Mouse (Mus musculus) embryonic stem cell, embryonic (primary cell): Measurements from ENCODE around the gene Ccer2.

Source experiments
- CTCF ChIA-PET, 4 experiments: fragments of 300-600 bp in 2 of 4; fragments of 350-600 bp in 2 of 4; sonication (Branson Sonifier 250); formaldehyde crosslinking; loops; one replicate each; lab custom pipeline; 2022; ENCODE audit warnings: inconsistent platforms in 2 of 4; lab: Charles Lee
- POLR2A ChIA-PET, 4 experiments: fragments of 300-600 bp in 2 of 4; fragments of 350-600 bp in 2 of 4; sonication (Branson Sonifier 250); formaldehyde crosslinking; loops; one replicate each; lab custom pipeline; 2022; ENCODE audit warnings: antibody characterized with exemption in 4 of 4, inconsistent platforms in 1 of 4; lab: Charles Lee

Ccer2 gene

DNA sequence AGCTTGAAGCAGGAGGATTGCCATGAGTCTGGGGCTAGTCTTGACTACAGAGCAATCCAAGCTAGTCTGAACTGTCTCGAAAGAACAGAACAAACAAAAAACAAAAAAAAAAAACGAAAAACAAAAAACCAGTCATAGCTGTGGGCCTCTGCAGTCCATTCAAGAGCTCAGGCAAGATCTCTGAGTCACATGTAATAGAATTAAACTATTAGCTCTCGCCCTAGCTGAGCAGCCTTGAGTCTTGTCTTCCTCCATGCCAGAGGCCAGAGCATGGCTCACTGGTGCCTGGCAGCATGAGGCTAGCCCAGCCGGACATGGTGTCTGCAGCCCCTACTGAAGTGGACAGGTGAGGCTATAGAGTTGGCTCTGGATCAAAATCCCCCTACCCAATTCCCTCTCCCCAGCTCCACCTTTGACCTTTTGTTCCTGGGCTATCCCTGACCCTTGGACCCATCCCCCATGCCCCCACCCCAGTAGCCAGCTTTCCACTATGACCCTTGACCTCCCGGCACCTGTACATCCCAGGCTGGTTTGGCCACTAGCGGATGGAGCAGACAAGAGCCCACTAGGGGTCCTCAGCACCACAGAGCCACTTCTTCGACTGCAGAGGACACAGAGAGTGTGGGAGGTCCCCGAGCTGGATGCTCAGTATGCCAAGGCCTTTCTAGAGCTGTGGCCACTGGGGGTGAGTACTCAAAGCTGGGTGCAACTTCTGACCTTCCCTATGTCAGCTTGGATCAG lies 34.3 kb downstream of the Ccer2 start:
- POLR2A ChIA-PET, result interaction anchor here (0.6 to 5.8 kb wide), 26 partner anchors 8 to 348 kb away, joined by 3 to 57 read pairs (median 4); partner anchors contain the start of genes Sirt2 (in 3 of the 4) and Hnrnpl (in 1 of the 4)
- CTCF ChIA-PET, result interaction anchor here (0.5 to 4.7 kb wide), 26 partner anchors 9 to 737 kb away, joined by 3 to 36 read pairs (median 4); partner anchors contain the start of genes Mrps12 (in 1 of the 4), Sars2 (in 1 of the 4) and Sirt2 (in 1 of the 4)

DNA sequence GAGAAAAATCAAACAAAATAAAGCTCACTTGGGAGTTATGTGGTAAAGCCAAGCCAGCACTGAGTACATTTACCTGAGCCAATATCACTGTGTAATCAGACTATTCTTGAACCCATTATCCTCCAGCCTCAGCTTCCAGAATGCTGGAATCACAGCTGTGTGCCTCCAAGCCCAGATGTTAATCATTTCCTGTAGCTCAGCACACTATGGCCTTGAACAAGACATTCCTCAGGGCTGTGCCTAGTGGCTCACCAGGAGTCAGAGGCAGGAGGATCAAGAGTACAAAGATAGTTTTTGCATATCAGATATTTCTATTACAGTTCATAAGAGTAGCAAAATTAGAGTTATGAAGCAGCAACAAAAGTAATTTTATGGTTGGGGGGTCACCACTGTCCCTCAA lies 35.7 kb downstream of the Ccer2 start:
- ChIA-PET POLR2A (interaction anchor here in 3 of 4 experiments (0.6 to 5.8 kb wide), 28 partner anchors 8 to 261 kb away, joined by 3 to 57 read pairs (median 4); partner anchors contain the start of genes Eif3k (in 1 of the 3), Hnrnpl (in 1 of the 3), Map4k1 (in 1 of the 3) and Mrps12 (in 1 of the 3)), CTCF (interaction anchor here (0.6 to 4.7 kb wide), 20 partner anchors 9 to 492 kb away, joined by 3 to 36 read pairs (median 4); partner anchors contain the start of genes Gmfg (in 1 of the 4), Mrps12 (in 1 of the 4), Sars2 (in 1 of the 4) and Sirt2 (in 1 of the 4))

DNA sequence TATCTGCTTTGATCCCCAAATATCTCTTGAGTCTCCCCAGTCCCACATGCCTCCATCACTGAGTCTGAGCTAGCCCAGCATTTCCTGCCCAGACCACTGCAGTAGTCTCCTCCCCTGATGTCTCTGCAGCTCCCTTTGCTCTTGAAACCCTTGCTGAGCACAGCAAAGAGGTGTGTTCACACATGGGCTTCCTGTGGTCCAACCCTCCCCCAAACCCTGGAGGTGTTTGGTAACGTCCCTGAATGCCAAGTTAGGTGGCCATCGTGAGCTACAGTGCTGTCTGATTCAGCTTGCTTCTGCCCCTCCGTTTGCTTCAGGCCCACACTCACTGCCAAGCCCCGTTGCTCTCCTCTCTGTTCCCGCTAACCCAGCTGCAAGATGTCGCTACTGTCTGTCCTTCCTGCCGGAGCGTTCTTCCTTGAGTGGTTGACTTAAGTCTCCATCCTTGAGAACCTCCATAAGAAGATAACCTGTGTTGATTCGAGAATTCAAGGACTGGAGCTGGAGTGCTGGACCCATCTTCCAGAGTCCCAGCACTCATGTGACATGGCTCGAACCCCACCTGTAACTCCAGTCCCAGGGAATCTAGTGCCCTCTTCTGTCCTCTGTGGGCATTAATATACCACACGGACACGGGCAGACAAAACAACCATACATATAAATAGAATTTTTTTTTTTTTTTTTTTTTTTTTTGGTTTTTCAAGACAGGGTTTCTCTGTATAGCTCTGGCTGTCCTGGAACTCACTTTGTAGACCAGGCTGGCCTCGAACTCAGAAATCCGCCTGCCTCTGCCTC lies 36.6 kb downstream of the Ccer2 start:
- POLR2A ChIA-PET, result interaction anchor here in 3 of 4 experiments (0.5 to 5.8 kb wide), 40 partner anchors 9 to 190 kb away, joined by 3 to 57 read pairs (median 4); partner anchors contain the start of genes Hnrnpl (in 2 of the 3), Eif3k (in 1 of the 3), Map4k1 (in 1 of the 3) and Mrps12 (in 1 of the 3)
- CTCF ChIA-PET, result interaction anchor here (0.5 to 4.7 kb wide), 24 partner anchors 7 to 518 kb away, joined by 3 to 36 read pairs (median 4); partner anchors contain the start of genes Gmfg (in 1 of the 4), Mrps12 (in 1 of the 4), Sars2 (in 1 of the 4) and Sirt2 (in 1 of the 4)

DNA sequence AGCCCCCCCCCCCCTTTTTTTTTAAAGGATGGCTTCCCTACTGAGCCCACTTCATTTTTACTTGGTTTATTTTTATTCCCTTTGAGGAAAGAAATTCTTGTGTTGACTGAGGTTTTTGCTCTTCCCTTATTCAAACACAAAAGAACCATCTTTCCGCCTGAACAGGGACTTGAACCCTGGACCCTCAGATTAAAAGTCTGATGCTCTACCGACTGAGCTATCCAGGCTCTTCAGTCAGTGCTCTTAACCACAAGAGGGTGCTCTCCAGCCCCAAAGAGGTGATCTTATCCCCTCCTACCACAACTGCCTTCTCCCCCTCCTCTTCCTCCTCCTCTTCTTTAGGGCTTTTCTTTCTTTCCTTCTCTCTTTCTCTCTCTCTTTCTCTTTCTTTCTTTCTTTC lies 37.9 kb downstream of the Ccer2 start:
- CTCF ChIA-PET, result interaction anchor here (0.5 to 3.2 kb wide), 20 partner anchors 9 to 449 kb away, joined by 3 to 22 read pairs (median 4); partner anchors contain the start of genes Hnrnpl (in 1 of the 4), Mrps12 (in 1 of the 4) and Sars2 (in 1 of the 4)
- POLR2A ChIA-PET, result interaction anchor here in 3 of 4 experiments (0.6 to 4.6 kb wide), 11 partner anchors 13 to 881 kb away, joined by 3 to 57 read pairs (median 3); partner anchors contain the start of genes Ech1 (in 1 of the 3) and Hnrnpl (in 1 of the 3)

DNA sequence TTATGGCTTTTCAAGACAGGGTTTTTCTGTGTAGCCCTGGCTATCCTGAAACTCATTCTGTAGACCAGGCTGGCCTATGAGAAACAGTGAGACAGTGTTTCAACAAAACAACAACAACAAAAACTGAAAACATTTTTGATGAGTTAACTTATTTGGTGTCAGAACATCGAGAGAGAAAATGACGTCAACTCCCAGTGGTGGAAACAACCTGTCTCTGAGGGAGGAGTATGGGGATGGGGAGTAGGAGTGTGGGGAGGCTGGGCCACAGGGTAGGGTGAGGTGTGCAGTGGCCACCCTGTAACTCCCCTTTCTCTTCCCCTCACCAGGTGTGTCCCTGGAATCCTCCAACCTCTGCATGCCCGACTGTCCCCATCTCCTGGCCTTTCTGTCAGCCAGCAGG lies 38.5 kb downstream of the Ccer2 start:
- CTCF ChIA-PET, result interaction anchor here in 3 of 4 experiments (0.6 to 1.8 kb wide), 13 partner anchors 14 to 368 kb away, joined by 3 to 8 read pairs (median 4); partner anchors contain the start of genes Hnrnpl (in 1 of the 3), Mrps12 (in 1 of the 3) and Sars2 (in 1 of the 3)

DNA sequence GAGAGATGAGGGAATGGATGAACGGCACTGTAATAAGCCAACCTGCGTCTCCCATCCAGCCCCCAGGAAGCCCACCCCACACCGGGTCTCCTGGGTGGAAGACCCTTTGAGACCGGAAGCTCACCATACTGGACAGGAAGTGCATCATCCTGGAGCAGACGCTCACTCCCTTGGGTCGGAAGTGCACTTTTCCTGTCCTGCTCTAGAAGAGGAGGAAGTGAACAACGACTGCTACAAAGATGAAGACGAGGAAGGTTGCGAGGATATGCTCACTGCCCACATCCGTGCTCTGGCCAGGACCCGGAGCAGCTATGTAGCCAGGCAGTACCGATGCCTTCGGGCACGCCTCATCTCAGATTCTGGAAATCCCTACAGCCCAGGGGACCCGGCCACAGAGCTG lies 39.9 kb downstream of the Ccer2 start:
- CTCF ChIA-PET, result interaction anchor here (0.5 to 1.9 kb wide), 34 partner anchors 9 to 505 kb away, joined by 3 to 25 read pairs (median 4); partner anchors contain the start of genes Mrps12 (in 2 of the 4), Sars2 (in 2 of the 4), Capn12 (in 1 of the 4) and Hnrnpl (in 1 of the 4)
- POLR2A ChIA-PET, result interaction anchor here (0.6 to 10.2 kb wide), 39 partner anchors 8 to 403 kb away, joined by 3 to 391 read pairs (median 4); partner anchors contain the start of genes Hnrnpl (in 3 of the 4), Ech1 (in 2 of the 4), Eif3k (in 2 of the 4) and Map4k1 (in 2 of the 4)

More for the DNA sequence above, 38.5 kb downstream of the Ccer2 start:
- POLR2A ChIA-PET, result interaction anchor here (0.6 to 10.2 kb wide), 15 partner anchors 9 to 486 kb away, joined by 3 to 391 read pairs (median 4); partner anchors contain the start of gene Hnrnpl (in 3 of the 4)

DNA sequence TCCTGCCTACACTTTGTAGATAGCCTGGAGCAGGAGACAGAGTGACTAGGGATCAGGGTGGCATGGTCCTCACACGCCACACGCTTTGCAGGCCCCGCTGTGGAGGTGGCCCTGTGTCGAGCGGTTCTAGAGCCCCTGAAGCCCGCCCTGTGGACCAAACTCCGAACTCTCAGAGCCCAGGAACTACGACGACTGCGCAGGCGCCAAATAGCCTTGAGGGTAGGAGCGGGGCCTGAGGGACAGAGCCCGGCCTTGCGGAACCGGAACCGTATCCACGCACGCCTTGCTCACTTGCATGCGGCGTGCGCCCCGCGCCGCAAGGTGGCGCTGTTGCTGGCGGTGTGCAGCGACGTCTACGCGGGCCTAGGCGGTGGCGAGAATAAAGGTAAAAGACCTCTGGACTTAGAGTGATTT lies 40.6 kb downstream of the Ccer2 start:
- ChIA-PET POLR2A (interaction anchor here (0.6 to 10.2 kb wide), 27 partner anchors 11 to 593 kb away, joined by 3 to 391 read pairs (median 4); partner anchors contain the start of genes Hnrnpl (in 4 of the 4), Ech1 (in 1 of the 4), Eif3k (in 1 of the 4) and Map4k1 (in 1 of the 4)), CTCF (interaction anchor here (0.6 to 2.2 kb wide), 26 partner anchors 8 to 506 kb away, joined by 3 to 25 read pairs (median 4); partner anchors contain the start of genes Capn12 (in 1 of the 4), Hnrnpl (in 1 of the 4), Lgals4 (in 1 of the 4) and Selenov (in 1 of the 4))

- CTCF ChIA-PET, result interaction anchor here in 2 of 4 experiments (0.6 to 1.5 kb wide), 4 partner anchors 8 to 203 kb away, joined by 3 to 4 read pairs (median 3); partner anchors contain the start of gene Hnrnpl (in 1 of the 2)
- POLR2A ChIA-PET, result interaction anchor here in 3 of 4 experiments (0.7 to 10.2 kb wide), 6 partner anchors 12 to 336 kb away, joined by 3 to 391 read pairs (median 12); partner anchors contain the start of genes Hnrnpl (in 2 of the 3) and Ech1 (in 1 of the 3)
Observed at GRCm38 (mm10) chr7:28799994-28800393, 44.0 kb downstream of the Ccer2 start.

- POLR2A ChIA-PET, result interaction anchor here in 3 of 4 experiments (0.6 to 10.2 kb wide), 8 partner anchors 8 to 107 kb away, joined by 3 to 391 read pairs (median 4); partner anchors contain the start of gene Hnrnpl (in 2 of the 3)
- CTCF ChIA-PET, result interaction anchor here in 2 of 4 experiments (0.6 to 2.5 kb wide), 4 partner anchors 9 to 60 kb away, joined by 3 to 14 read pairs (median 7); partner anchors contain the start of genes Mrps12 (in 1 of the 2) and Sars2 (in 1 of the 2)
Observed at GRCm38 (mm10) chr7:28801451-28801850, 45.5 kb downstream of the Ccer2 start.

GRCm38 (mm10) chr7:28801901-28802670 lies 46.1 kb downstream of the Ccer2 start:
- ChIA-PET CTCF (interaction anchor here in 2 of 4 experiments (0.6 to 2.5 kb wide), 5 partner anchors 8 to 333 kb away, joined by 3 to 14 read pairs (median 6); partner anchors contain the start of genes Mrps12 (in 1 of the 2) and Sars2 (in 1 of the 2)), POLR2A (interaction anchor here (0.6 to 10.2 kb wide), 15 partner anchors 8 to 163 kb away, joined by 3 to 391 read pairs (median 4); partner anchors contain the start of gene Hnrnpl (in 2 of the 4))

GRCm38 (mm10) chr7:28802846-28803588 lies 47.0 kb downstream of the Ccer2 start:
- ChIA-PET POLR2A (interaction anchor here (0.6 to 10.2 kb wide), 23 partner anchors 9 to 424 kb away, joined by 3 to 391 read pairs (median 4); partner anchors contain the start of genes Hnrnpl (in 2 of the 4), Ech1 (in 1 of the 4), Eif3k (in 1 of the 4) and Map4k1 (in 1 of the 4)), CTCF (interaction anchor here in 2 of 4 experiments (0.5 to 2.5 kb wide), 3 partner anchors 11 to 332 kb away, joined by 6 to 14 read pairs (median 11); no protein-coding TSS in a partner anchor)

- ChIA-PET CTCF (interaction anchor here in 2 of 4 experiments (0.5 to 1.6 kb wide), 4 partner anchors 8 to 197 kb away, joined by 5 to 11 read pairs (median 6); no protein-coding TSS in a partner anchor), POLR2A (interaction anchor here (0.6 to 10.2 kb wide), 18 partner anchors 8 to 449 kb away, joined by 3 to 391 read pairs (median 4); partner anchors contain the start of genes Hnrnpl (in 2 of the 4), Ech1 (in 1 of the 4), Eif3k (in 1 of the 4) and Map4k1 (in 1 of the 4))
Observed at GRCm38 (mm10) chr7:28803756-28804155, 47.8 kb downstream of the Ccer2 start.

DNA sequence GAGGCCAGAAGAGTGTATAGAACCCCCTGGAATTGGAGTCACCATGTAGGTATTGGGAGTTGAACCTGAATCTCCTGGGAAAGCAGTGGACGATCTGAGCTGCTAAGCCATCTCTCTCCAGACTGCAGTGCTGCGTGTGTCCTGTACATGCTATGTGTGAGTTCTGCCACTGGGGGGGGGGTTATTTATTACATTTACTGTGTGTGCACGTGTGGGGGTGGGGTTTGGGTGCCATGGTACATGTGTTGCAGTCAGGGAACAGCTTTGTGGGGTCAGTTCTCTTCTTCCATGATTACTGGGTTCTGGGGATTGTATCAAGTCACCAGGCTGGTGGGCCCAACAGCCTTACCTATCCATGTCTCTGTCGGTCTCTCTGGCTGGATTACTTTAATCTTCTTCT lies 50.9 kb downstream of the Ccer2 start:
- CTCF ChIA-PET, result interaction anchor here in 2 of 4 experiments (0.6 to 1.3 kb wide), 5 partner anchors 10 to 516 kb away, joined by 3 to 6 read pairs (median 3); partner anchors contain the start of gene Selenov (in 1 of the 2)
- POLR2A ChIA-PET, result interaction anchor here (0.5 to 19.5 kb wide), 15 partner anchors 7 to 487 kb away, joined by 3 to 391 read pairs (median 4); partner anchors contain the start of genes Ech1 (in 1 of the 4) and Lgals4 (in 1 of the 4)
